Mouse (Mus musculus): Measurements from ENCODE around the gene Atp5b.
"Not testable (repeated sequence)": the region's sequence is repeated elsewhere in the genome, so short reads cannot be mapped to it uniquely, and the experiment has no call there.

Gene Atp5b

GRCm38 (mm10) chr10:128082880-128083421 is at the start of gene Atp5b:
TSS of gene Atp5b (plus strand) at chr10:128083273.
- peak; percentile 98 for DNase-seq

DNA sequence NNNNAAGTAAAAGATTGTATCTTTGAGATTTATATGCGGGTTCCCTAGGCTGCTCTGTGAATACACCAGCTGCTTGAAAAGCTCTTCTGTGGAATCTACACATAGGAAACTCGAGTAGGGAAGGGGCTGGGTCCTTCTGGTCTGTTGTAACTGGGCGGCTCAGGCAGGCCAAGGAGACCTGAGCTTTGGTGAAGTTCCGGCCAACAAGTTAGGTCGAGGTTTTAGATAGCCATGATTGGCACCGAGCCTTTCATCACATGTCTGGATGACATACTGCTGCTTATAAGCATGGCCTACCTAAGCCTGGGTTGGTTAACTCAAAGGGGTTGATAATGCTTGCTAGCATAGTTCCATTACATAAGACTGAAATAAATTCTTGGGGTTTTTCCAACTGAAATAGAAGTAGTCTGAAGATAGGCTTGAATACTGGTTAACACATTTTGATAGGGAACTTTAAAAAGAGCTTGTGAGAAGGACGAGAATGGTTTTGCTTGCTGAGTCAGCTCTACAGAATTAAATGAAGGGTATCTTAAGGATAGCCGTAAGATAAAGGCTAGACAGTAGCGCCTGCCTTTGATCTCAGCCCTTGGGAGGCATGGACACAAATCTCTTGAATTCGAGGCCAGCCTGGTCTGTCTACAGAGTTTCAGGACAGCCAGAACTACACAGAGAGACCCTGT is 46.2 kb upstream of the Atp5b start:
- no peak for DNase-seq

DNA sequence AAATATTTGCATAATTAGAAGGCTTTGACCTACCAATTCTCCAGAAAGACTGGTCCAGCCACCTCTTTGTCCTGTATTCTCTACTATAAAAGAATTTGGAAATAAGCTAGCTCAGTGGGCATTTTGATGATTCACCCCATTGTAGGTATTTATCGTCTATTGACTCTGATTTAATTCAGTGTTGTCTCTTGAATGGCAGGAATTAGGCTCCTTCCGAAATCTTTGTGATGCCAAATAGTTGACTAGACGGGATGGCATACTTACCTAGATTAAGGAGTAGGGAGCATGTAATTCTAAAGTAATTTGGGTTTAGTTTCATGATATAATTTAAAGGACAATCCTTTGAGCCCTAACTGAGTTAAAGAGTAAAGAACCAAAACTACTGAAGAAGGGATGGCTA is 45.2 kb upstream of the Atp5b start:
- no peak for DNase-seq

- DNase-seq, result peak; percentile 61
Observed at GRCm38 (mm10) chr10:128039167-128039566, 43.9 kb upstream of the Atp5b start.

DNA sequence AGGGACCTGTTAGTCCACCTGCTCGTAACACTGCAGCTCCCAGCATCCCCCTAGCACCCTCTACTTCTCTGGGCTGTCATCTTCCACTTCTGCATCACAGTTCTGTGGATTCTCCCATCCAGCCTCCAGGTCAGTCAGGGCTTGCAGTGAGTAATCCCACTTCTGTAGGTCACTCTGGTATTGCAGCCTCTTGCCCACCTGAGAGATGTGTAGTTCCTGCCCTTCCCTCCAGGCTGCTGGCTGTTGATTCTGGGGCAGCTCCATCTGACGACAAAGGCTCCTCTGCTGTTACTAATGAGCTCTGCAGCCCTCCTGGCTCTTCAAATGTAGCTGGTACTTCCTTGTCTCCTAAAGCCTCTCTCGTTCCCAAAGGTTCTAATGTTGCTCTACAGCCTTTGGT is 43.2 kb upstream of the Atp5b start:
- no peak for DNase-seq

- no peak for DNase-seq
Observed at GRCm38 (mm10) chr10:128040293-128040692, 42.8 kb upstream of the Atp5b start.

DNA sequence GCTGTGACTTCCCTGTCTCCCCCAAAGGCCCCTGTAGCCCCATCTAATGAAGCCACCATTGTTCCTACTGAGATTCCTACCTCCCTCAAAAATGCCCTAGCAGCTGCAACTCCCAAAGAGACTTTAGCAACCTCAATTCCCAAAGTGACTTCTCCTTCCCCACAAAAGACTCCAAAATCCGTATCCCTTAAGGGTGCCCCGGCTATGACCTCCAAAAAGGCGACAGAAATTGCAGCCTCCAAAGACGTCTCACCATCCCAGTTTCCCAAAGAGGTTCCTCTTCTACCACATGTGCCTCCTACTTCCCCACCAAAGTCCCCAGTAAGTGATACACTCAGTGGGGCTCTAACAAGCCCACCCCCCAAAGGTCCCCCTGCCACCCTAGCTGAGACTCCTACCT is 41.4 kb upstream of the Atp5b start:
- no peak for DNase-seq

DNA sequence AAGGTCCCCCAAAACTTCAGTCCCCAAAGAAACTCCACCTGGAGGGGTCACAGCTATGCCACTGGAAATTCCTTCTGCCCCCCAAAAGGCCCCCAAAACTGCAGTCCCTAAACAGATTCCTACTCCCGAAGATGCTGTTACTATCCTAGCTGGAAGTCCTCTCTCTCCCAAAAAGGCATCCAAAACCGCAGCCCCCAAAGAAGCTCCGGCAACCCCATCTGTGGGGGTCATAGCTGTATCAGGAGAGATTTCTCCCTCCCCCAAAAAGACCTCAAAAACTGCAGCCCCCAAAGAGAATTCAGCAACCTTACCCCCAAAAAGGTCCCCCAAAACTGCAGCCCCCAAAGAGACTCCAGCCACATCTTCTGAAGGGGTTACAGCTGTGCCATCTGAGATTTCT is 40.6 kb upstream of the Atp5b start:
- no peak for DNase-seq

GRCm38 (mm10) chr10:128043041-128043835 is 39.8 kb upstream of the Atp5b start:
- DNase-seq, result peak; percentile 59

- DNase-seq, result no peak
Observed at GRCm38 (mm10) chr10:128048157-128048556, 34.9 kb upstream of the Atp5b start.

DNA sequence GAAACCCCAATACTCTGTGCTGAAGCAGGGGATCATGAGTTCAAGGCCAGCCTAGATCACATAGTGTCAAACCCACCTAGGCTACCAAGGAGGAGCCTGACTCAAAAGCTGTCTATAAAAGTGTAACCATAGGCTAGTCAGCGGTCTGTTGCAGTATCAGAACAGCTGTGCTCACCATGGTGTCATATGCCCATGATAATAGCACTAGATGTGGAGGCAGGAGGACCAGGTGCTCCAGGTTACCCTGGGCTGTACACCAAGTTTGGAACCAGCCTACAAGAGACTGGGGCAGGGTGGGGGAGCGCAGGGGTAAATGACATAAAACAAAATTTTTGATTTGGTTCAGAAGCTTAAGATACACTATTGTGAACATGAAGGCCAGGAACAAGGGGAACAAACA is 33.3 kb upstream of the Atp5b start:
- DNase-seq, result no peak

DNA sequence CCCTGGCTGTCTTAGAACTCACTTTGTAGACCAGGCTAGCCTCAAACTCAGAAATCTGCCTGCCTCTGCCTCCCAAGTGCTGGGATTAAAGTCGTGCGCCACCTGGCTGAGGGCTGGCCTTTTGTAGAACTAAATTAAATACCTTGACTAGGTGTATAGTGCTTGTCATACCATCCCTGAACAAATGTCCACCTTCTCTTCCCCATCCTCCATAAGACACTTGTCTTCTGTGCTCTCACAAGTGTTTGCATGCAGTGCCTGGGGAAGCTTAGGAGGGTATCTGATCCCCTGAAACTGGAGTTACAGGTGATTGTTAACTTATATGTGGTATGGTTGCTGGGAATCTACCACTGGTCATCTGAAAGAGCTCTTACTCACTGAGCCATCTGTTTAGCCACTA is 32.7 kb upstream of the Atp5b start:
- no peak for DNase-seq

DNA sequence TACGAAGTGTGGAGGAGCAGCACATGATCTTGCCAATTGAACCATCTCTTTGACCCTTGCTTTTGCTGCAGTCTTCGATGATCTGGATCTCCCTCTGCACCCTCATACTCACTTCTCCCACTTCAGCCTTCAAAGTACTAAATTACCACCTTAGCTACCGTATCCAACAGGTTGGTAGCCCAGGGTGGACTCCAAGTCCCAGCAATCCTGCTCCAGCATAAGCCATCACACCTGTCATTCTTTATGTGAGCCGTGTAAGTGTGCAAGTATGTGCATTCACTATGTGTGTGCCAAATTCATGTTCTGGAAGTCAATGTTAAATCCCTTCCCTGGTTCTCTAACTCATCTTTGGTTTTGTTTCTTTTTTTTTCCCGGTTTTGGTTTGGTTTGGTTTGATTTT is 31.5 kb upstream of the Atp5b start:
- no peak for DNase-seq

DNA sequence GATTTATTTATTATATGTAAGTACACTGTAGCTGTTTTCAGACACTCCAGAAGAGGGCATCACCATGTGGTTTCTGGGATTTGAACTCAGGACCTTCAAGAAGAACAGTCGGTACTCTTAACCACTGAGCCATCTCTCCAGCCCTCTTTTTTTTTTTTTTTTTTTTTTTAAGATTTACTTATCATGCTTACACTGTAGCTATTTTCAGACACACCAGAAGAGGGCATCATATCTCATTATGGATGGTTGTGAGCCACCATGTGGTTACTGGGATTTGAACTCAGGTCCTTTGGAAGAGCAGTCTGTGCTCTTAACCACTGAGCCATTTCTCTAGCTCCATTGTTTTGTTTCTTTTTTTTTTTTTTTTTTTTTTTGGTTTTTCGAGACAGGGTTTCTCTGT is 30.9 kb upstream of the Atp5b start:
- DNase-seq, result not testable (repeated sequence)

GRCm38 (mm10) chr10:128053001-128053400 is 30.1 kb upstream of the Atp5b start:
- no peak for DNase-seq

GRCm38 (mm10) chr10:128058184-128058583 is 24.9 kb upstream of the Atp5b start:
- DNase-seq, result no peak

- DNase-seq, result peak; percentile 98
Observed at GRCm38 (mm10) chr10:128058601-128059151, 24.4 kb upstream of the Atp5b start, which contains the start of gene Ptges3. TSS of gene Ptges3 (plus strand) at chr10:128058954.

- peak; percentile 80 for DNase-seq
Observed at GRCm38 (mm10) chr10:128059207-128059981, 23.7 kb upstream of the Atp5b start.

DNA sequence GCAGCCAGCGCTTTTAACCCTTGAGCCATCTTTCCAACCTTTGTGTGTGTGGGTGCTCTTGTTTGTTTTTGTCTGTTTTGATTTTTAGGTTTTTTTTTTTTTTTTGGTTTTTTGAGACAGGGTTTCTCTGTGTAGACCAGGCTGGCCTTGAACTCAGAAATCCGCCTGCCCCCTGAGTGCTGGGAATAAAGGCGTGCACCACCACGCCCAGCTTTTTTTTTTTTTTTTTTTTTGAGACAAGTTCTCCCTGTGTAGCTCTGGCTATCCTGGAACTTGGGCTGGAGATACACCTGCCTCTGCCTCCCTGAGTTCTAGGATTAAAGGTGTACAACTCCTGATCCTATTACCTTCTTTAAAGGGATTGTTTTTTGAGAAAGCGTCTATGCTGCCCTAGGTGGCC is 22.0 kb upstream of the Atp5b start:
- no peak for DNase-seq

DNA sequence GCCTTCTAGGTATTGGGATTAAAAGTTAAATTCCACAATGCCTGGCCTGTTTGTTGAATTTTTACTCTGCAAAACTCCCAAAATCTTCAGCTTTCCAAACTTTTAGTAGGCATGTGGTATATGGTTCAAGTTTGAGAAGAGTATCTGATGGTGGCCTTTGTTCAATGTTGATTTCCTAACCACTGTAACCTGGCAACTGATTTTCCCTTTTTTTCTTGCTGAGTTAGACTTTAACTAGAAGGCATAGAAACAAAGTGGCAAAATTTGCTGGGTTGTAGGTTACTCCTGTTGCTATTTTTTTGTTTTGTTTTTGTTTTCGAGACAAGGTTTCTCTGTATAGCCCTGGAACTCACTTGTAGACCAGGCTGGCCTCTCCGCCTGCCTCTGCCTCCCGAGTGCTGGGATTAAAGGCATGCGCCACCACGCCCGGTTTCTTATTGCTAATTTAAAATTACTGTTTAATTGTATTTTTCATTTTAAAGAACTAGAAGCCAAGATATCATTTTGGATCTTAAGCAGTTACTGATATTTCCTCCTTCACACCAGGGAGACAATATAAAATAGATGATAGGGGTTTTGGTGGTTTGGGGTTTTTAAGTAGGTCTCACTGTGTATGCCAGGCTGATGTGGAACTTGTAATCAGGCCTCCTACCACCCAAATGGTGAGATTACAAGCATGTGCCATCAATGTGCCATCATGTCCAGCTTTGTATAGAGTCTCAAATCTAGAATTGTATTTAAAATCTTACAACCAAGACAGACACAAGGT is 20.7 kb upstream of the Atp5b start:
- DNase-seq, result no peak

- DNase-seq, result no peak
Observed at GRCm38 (mm10) chr10:128066072-128066471, 17.0 kb upstream of the Atp5b start.

DNA sequence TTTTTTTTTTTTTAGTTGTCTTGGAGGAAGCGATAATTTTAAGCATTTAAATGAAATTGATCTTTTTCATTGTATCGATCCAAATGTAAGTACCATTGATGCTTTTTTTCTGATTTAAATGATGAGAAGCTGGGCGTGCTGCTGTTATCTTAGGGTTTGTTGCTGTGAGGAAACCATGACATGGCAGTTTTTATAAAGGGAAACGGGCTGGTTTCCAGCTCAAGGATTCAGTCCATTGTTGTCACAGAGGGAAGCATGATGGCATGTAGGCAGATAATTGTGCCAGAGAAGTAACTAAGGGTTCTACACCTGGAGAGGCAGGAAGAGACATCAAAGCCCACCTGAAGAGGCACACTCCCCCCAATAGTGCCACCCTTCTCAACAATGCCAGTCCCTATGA is 13.9 kb upstream of the Atp5b start:
- no peak for DNase-seq
